Mouse (Mus musculus) heart, embryonic 16.5 days (tissue): Measurements from ENCODE around the gene Vps50. TPM values are rescaled to one million over a fixed set of nuclear protein-coding genes. Genes with fewer than 3 reads are reported as not detected.
"Not testable (repeated sequence)": the region's sequence is repeated elsewhere in the genome, so short reads cannot be mapped to it uniquely, and the experiment has no call there.

Source experiments
- ATAC-seq: fragments of 200-750 bp; cut with Nextera tagmentation; replicated peaks from 2 replicates; pipeline ENCODE4 v1.8.0; 2017; ENCODE audit warnings: moderate number of reproducible peaks; ENCODE audit not compliant: insufficient read depth, low FRiP score; ENCODE audit errors: extremely low read depth
- H3K27ac ChIP-seq: fragments of 300-500 bp; sonication (generic); 2 replicates; pipeline ENCODE4 v1.5.1; 2014; ENCODE audit warnings: mild to moderate bottlenecking, low read length, control low read depth, moderate library complexity
- H3K27me3 ChIP-seq: fragments of 300-500 bp; sonication (generic); 2 replicates; pipeline ENCODE4 v1.6.1; 2014; ENCODE audit warnings: low read length, mixed read lengths; ENCODE audit not compliant: control insufficient read depth, insufficient read depth
- H3K36me3 ChIP-seq: fragments of 300-500 bp; sonication (generic); 2 replicates; pipeline ENCODE4 v1.6.1; 2014; ENCODE audit not compliant: control insufficient read depth, insufficient read depth
- H3K4me1 ChIP-seq: fragments of 300-500 bp; sonication (generic); 2 replicates; pipeline ENCODE4 v1.6.1; 2014; ENCODE audit warnings: low read length, mixed read lengths; ENCODE audit not compliant: control insufficient read depth, insufficient read depth
- H3K4me2 ChIP-seq: fragments of 300-500 bp; sonication (generic); 2 replicates; pipeline ENCODE4 v1.6.1; 2014; ENCODE audit warnings: low read depth, mild to moderate bottlenecking, control low read depth, low read length
- H3K4me3 ChIP-seq: fragments of 300-500 bp; sonication (generic); 2 replicates; pipeline ENCODE4 v1.5.1; 2014; ENCODE audit warnings: mild to moderate bottlenecking, control low read depth, low read length
- H3K9ac ChIP-seq: fragments of 300-500 bp; sonication (generic); 2 replicates; pipeline ENCODE4 v1.6.1; 2014; ENCODE audit warnings: low read length, control low read depth
- H3K9me3 ChIP-seq: fragments of 300-500 bp; sonication (generic); replicated peaks from 2 replicates; pipeline ENCODE4 v1.6.1; 2016; ENCODE audit warnings: low read length; ENCODE audit not compliant: control insufficient read depth
- WGBS: fragments of 180-500 bp; shearing (Covaris S2); extraction: QIAGEN DNeasy Blood & Tissue Kit; methylation state at CpG from one replicate; pipeline ENCODE4 v1.1.7; 2014; 5-methylcytosine and 5-hydroxymethylcytosine counted together
- polyA plus RNA-seq: library from polyadenylated mRNA; unstranded; fragments of >200 nt; fragmentation: Nextera tagmentation; extraction: Ambion mirVana; gene quantifications from 2 replicates; pipeline ENCODE4 v1.2.1, GENCODE M21; 2015

Gene Vps50
- polyA plus RNA-seq, 1 experiment from 2014 or later = 18.5 TPM

GRCm38 (mm10) chr6:3481705-3482104 lies 16.5 kb upstream of the Vps50 start:
- Histone ChIP-seq H3K4me2 (no peak overlapping the region), H3K4me1 (no peaks in the 10 kb centered on the region), H3K27me3 (no peaks in the 10 kb centered on the region), H3K9ac (no peak overlapping the region), H3K9me3 (no peaks in the 10 kb centered on the region), H3K36me3 (no peaks in the 10 kb centered on the region), H3K27ac (no peak overlapping the region), H3K4me3 (no peak overlapping the region)
- 59% methylated on average over 3 of the region's 3 CpGs for WGBS
- no peak for ATAC-seq

DNA sequence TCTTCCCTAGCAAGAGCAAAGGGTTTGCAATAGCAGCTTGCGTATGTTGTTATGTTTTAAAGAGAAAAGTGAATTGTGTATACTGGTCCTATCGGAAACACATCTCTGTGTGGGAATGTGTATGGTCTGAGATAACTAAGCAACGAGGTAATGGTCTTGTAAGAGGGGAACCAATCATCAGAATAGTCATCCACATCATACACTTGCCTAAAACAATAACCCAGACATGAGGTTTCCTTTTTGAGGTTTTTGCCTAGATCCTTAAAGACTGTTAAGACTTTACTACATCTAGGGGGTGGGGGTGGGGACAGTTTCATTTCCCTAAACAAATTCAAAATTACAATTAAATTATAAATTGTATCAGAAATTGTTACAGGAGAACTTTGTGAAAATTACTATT lies 13.0 kb upstream of the Vps50 start:
- Histone ChIP-seq H3K4me1 (no peaks in the 10 kb centered on the region), H3K27ac (no peak overlapping the region), H3K36me3 (no peaks in the 10 kb centered on the region), H3K4me3 (no peak overlapping the region), H3K4me2 (no peak overlapping the region), H3K27me3 (no peaks in the 10 kb centered on the region), H3K9ac (no peak overlapping the region), H3K9me3 (no peaks in the 10 kb centered on the region)
- WGBS = 65% methylated on average over 3 of the region's 3 CpGs
- no peak for ATAC-seq

DNA sequence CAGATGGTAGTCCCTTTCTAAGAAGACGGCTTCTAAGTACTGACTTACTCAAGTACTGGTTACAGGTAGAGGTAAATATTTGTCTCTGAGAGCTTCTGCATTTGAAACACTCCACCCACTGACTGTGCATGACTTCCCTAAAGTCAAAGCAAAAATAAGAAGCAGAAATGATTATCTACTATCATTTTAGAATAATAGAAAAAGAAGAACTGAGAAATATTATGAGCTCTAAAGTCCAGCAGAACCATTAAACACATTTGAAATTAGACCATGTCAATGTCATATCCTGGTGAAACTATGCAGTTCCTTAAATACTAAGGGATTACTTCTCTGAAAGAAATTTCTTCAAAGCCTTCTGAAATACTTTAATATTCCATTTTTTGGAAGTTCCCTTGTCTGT lies 10.8 kb upstream of the Vps50 start:
- no peaks in the 10 kb centered on the region for H3K9me3 ChIP-seq
- no peak overlapping the region for H3K4me2 ChIP-seq
- no peaks in the 10 kb centered on the region for H3K4me1 ChIP-seq
- no peak overlapping the region for H3K27ac ChIP-seq
- H3K27me3 ChIP-seq = no peaks in the 10 kb centered on the region
- 74% methylated on average over 1 of the region's 1 CpGs for WGBS
- ATAC-seq = no peak
- no peak overlapping the region for H3K9ac ChIP-seq
- no peaks in the 10 kb centered on the region for H3K36me3 ChIP-seq
- no peak overlapping the region for H3K4me3 ChIP-seq

DNA sequence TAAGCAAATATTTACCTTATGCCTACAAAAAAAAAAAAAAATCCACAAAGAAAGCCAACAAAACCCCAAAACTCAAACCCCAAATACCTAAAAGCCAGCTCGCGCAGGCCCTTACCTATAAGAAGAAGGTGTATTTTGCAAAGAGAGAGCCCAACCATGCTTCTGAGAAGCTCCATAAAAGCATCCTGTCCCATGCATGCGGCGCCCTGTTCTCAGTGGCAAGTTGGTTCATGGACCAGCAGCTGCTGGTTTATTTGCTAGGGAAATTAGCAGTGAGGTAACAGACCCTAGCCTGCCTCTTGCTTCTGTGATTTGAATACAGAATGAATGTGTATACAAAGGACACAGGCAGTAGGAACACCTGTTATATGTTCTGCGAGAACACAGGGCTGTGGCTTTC lies 3.9 kb upstream of the Vps50 start:
- 80% methylated on average over 5 of the region's 5 CpGs for WGBS

DNA sequence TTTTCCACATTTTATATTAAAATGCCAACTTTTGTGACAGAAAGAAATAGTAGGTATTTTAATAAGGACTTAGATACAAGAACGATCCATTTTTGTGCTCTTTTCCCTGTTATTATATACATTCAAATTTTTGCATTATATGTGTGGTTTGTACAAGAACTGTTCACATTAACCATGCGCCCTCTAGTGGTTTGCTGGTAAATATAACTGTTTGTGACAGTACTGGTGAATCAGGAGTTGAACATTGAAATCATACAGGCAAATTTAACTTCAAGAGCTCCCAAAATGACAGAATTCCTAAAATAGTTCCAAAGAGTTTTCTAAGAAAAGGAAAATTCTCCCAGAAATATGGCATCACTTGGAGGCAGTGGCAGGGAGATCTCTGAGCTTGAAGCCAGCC lies 2.0 kb upstream of the Vps50 start:
- no peaks in the 10 kb centered on the region for H3K9me3 ChIP-seq
- H3K4me1 ChIP-seq = peaks cover 2% of the 10 kb centered on the region; the same call in 1 of the 2 replicates
- ATAC-seq = no peak
- no peak overlapping the region for H3K9ac ChIP-seq
- no peak overlapping the region for H3K4me3 ChIP-seq
- no peak overlapping the region for H3K4me2 ChIP-seq
- no peaks in the 10 kb centered on the region for H3K36me3 ChIP-seq
- WGBS = 4% methylated on average over 2 of the region's 2 CpGs
- H3K27me3 ChIP-seq = 0 out of 2 replicates have a peak, but pooled peaks cover 3% of the 10 kb centered on the region
- H3K27ac ChIP-seq = no peak overlapping the region

More for the DNA sequence above, 3.9 kb upstream of the Vps50 start:
- H3K9me3 ChIP-seq = no peaks in the 10 kb centered on the region
- H3K36me3 ChIP-seq = no peaks in the 10 kb centered on the region
- no peak overlapping the region for H3K9ac ChIP-seq
- no peak overlapping the region for H3K4me3 ChIP-seq
- H3K27me3 ChIP-seq = 0 out of 2 replicates have a peak, but pooled peaks cover 3% of the 10 kb centered on the region
- no peak overlapping the region for H3K4me2 ChIP-seq
- H3K4me1 ChIP-seq = peaks cover 2% of the 10 kb centered on the region; the same call in 1 of the 2 replicates
- H3K27ac ChIP-seq = no peak overlapping the region
- ATAC-seq = no peak

DNA sequence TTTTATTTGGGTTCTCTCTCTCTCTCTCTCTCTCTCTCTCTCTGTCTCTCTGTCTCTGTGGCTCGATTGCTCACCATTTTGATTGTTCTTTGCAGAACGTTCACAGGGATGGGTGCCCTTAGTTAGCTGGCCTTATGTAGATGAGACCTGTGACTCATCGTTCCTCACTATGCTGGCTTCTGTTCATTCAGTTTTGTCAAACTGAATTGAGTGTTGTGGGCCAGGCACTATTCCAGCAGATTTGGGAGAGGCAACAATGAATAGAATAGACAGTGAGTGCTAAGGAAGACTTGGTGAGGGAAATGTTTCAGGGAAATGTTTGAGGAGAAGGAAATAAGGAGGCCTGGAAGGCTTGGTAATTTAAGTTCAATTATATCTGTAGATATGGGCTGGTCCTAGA lies 2.1 kb downstream of the Vps50 start:
- H3K27me3 ChIP-seq = no peaks in the 10 kb centered on the region
- H3K4me3 ChIP-seq = no peak overlapping the region
- no peak for ATAC-seq
- H3K9ac ChIP-seq = no peak overlapping the region
- H3K4me1 ChIP-seq = peaks cover 2% of the 10 kb centered on the region; the same call in 1 of the 2 replicates
- no peaks in the 10 kb centered on the region for H3K36me3 ChIP-seq
- no peak overlapping the region for H3K27ac ChIP-seq
- no peak overlapping the region for H3K4me2 ChIP-seq
- no peaks in the 10 kb centered on the region for H3K9me3 ChIP-seq
- 89% methylated on average over 3 of the region's 3 CpGs for WGBS

DNA sequence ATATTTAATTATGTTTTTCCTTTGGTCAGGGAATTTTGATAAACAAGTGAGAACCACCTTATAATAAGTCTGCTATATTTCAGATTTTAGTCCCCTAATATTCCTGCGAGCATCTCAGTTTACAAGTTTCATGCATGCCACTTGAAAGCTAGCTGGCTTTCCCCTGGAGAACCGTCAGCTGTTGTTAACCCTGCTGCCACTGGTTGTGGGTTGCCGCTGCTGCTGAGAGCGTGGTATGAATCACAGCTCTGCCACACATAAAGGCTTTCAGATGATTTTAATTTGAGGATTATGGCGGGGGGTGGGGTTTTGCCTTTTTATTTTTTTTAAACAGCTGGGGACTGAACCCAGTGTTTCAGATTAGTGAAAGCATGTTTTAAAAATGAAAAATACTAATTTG lies 7.1 kb downstream of the Vps50 start:
- Histone ChIP-seq H3K4me3 (no peak overlapping the region), H3K27me3 (no peaks in the 10 kb centered on the region), H3K36me3 (no peaks in the 10 kb centered on the region), H3K4me2 (no peak overlapping the region), H3K9ac (no peak overlapping the region), H3K27ac (no peak overlapping the region), H3K4me1 (no peaks in the 10 kb centered on the region), H3K9me3 (no peaks in the 10 kb centered on the region)
- 91% methylated on average over 5 of the region's 5 CpGs for WGBS
- no peak for ATAC-seq

DNA sequence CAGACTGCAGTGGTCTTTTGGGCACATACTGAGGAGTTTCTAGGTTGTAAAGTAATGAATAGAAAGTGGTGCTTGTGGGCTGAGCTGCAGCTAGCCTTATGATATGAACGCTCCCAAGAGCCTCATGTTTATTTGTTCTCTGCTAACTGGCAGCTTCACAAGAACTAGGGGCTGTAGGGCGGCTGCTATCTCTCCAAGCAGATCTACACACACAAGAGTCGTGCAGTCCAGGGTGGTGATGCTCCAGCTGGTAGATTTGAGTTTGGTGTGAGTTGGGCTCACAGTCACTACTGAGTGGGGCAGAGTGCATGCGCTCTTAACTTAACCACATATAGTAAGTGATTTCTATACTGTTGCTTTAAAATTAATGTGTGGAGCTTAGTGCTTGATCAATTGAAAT lies 8.9 kb downstream of the Vps50 start:
- no peak overlapping the region for H3K4me3 ChIP-seq
- H3K9me3 ChIP-seq = no peaks in the 10 kb centered on the region
- ATAC-seq = no peak
- no peaks in the 10 kb centered on the region for H3K4me1 ChIP-seq
- no peaks in the 10 kb centered on the region for H3K36me3 ChIP-seq
- H3K27ac ChIP-seq = no peak overlapping the region
- no peak overlapping the region for H3K9ac ChIP-seq
- WGBS = 66% methylated on average over 4 of the region's 4 CpGs
- no peaks in the 10 kb centered on the region for H3K27me3 ChIP-seq
- H3K4me2 ChIP-seq = no peak overlapping the region

DNA sequence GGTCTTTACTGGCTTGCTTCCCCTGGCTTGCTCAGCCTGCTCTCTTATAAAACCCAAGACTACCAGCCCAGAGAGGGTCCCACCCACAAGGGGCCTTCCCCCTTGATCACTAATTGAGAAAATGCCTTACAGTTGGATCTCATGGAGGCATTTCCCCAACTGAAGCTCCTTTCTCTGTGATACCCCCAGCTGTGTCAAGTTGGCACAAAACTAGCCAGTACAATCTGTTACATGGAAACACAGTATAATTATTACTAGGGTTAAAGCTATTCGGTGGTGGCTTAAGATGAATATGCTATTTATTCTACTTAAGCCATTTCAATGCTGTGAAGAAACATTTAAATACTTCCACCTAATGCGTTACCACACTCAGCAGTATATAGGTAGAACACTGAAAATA lies 10.0 kb downstream of the Vps50 start:
- not testable (repeated sequence) for ATAC-seq, H3K9me3 ChIP-seq, H3K27ac ChIP-seq, H3K9ac ChIP-seq, H3K36me3 ChIP-seq, H3K4me2 ChIP-seq, H3K4me1 ChIP-seq, H3K4me3 ChIP-seq, H3K27me3 ChIP-seq
- WGBS = 88% methylated on average over 2 of the region's 2 CpGs

- H3K36me3 ChIP-seq = no peaks in the 10 kb centered on the region
- H3K27ac ChIP-seq = no peak overlapping the region
- WGBS = 22% methylated on average over 2 of the region's 2 CpGs
- H3K27me3 ChIP-seq = no peaks in the 10 kb centered on the region
- no peak overlapping the region for H3K4me3 ChIP-seq
- no peak overlapping the region for H3K9ac ChIP-seq
- no peak overlapping the region for H3K4me2 ChIP-seq
- no peaks in the 10 kb centered on the region for H3K9me3 ChIP-seq
- no peaks in the 10 kb centered on the region for H3K4me1 ChIP-seq
- no peak; the same call in 1 of the 2 replicates for ATAC-seq
Measured at GRCm38 (mm10) chr6:3509782-3510181, 11.6 kb downstream of the Vps50 start.
